Mouse (Mus musculus) G1E-ER4 (cell line): ENCODE data around the gene Ostn. TPM values are rescaled to one million over a fixed set of nuclear protein-coding genes. Genes with fewer than 3 reads are reported as not detected.

ENCODE experiments used
- GATA1 ChIP-seq: IDR thresholded peaks from one replicate; pipeline ENCODE4 v1.8.0; 2012; ENCODE audit warnings: low read length, inconsistent platforms
- polyA plus RNA-seq: library from polyadenylated mRNA; stranded (reverse); fragments of >175 nt; gene quantifications from 2 replicates; pipeline ENCODE4 v1.2.3, GENCODE M21; 2012

The Ostn gene
- polyA plus RNA-seq, 1 experiment: not detected

DNA sequence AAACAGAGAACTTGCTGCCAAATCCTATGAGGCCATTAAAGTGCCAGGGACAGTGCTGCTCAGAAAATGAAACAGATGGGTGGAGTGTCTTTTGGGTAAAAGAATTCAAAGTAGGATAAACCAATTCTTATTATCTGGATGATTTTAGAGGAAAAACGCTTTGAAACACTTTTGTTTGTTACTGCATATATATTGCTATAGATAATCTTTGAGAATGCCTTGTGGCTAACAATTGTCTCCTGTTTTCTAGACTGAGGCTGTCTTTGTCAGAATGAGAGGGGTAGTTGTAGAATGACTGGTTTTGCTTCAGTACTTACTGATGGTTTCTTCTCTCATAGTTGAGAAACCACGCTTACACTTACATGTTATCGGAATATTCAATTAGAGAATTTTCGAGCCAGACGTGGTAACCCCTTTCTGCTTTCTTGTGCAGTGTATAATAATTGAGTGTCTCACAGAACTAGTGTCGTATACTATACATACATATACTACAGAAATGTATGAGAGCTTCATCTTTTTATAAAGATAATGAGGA lies 92.5 kb downstream of the Ostn start:
- TF ChIP-seq GATA1: no peak

Other genes with a start within 250 kb of the Ostn start
- gene Uts2b, start 62.8 kb downstream of the Ostn start, polyA plus RNA-seq: not detected in 2 replicates
- 20.4 and 33.5 TPM in 2 replicates for gene Ccdc50, start 81.4 kb downstream of the Ostn start, polyA plus RNA-seq